Mouse (Mus musculus): ENCODE measurements at regions not wholly inside any gene's neighbourhood (a gene's known extent, or its start where the extent isn't known, plus 50 kb on each side); places are given as distances from the start of the nearest gene placed in this dataset.
A peak's percentile ranks its signal among the peaks of the same experiment; 100 is the strongest.

GRCm38 (mm10) chr3:15200990-15201389 is 131.1 kb downstream of the Gm9733 start:
- no peak for DNase-seq (ENCODE audit: low read depth, low spot score)

GRCm38 (mm10) chr3:15202760-15203159 is 129.3 kb downstream of the Gm9733 start:
- DNase-seq (ENCODE audit: low read depth, low spot score), result no peak

GRCm38 (mm10) chr3:15205266-15206229 is 126.6 kb downstream of the Gm9733 start:
- DNase-seq (ENCODE audit: low read depth, low spot score), result peak; percentile 83

GRCm38 (mm10) chr3:15212357-15212756 is 119.7 kb downstream of the Gm9733 start:
- DNase-seq (ENCODE audit: low read depth, low spot score), result no peak

GRCm38 (mm10) chr3:15217591-15217990 is 114.5 kb downstream of the Gm9733 start:
- DNase-seq (ENCODE audit: low read depth, low spot score), result no peak

- DNase-seq (ENCODE audit: low read depth, low spot score), result no peak
Measured at GRCm38 (mm10) chr3:15219275-15219674, 112.8 kb downstream of the Gm9733 start.

- no peak for DNase-seq (ENCODE audit: low read depth, low spot score)
Measured at GRCm38 (mm10) chr3:15223266-15223665, 108.8 kb downstream of the Gm9733 start.

- no peak for DNase-seq (ENCODE audit: low read depth, low spot score)
Measured at GRCm38 (mm10) chr3:15224452-15224851, 107.7 kb downstream of the Gm9733 start.

- no peak for DNase-seq (ENCODE audit: low read depth, low spot score)
Measured at GRCm38 (mm10) chr3:15228641-15229040, 103.5 kb downstream of the Gm9733 start.

GRCm38 (mm10) chr3:15230204-15230603 is 101.9 kb downstream of the Gm9733 start:
- no peak for DNase-seq (ENCODE audit: low read depth, low spot score)

- no peak for DNase-seq (ENCODE audit: low read depth, low spot score)
Measured at GRCm38 (mm10) chr3:15231433-15231832, 100.7 kb downstream of the Gm9733 start.

GRCm38 (mm10) chr3:15237817-15238432 is 94.2 kb downstream of the Gm9733 start:
- no peak for DNase-seq (ENCODE audit: low read depth, low spot score)

- DNase-seq (ENCODE audit: low read depth, low spot score), result no peak
Measured at GRCm38 (mm10) chr3:15242388-15242787, 89.7 kb downstream of the Gm9733 start.

GRCm38 (mm10) chr3:15243584-15243983 is 88.5 kb downstream of the Gm9733 start:
- no peak for DNase-seq (ENCODE audit: low read depth, low spot score)

- peak; percentile 49 for DNase-seq (ENCODE audit: low read depth, low spot score)
Measured at GRCm38 (mm10) chr3:15244999-15245398, 87.1 kb downstream of the Gm9733 start.
